Comparison of ENCODE assay signal across 12 mouse cellular contexts in genomic region chr5:75076326-75077050, GRCm38 (mm10). TPM values are rescaled to one million over a fixed set of nuclear protein-coding genes. Genes with fewer than 3 reads are reported as not detected.
DNase-seq lines count a peak whose midpoint lies in the region; ATAC-seq and TF ChIP-seq lines count a peak whose summit lies in the region.
"Had no signal": no experiment of that assay in that cellular context is flagged by ENCODE, and none has a peak within 500 bp of the region (broad histone marks: within the 10 kb centered on the region; RNA-seq: fewer than 3 reads in every experiment).

No protein-coding gene starts in this region.

- no peaks in the 10 kb centered on the region for H3K36me3 ChIP-seq in ES-Bruce4 (ENCODE audit: control insufficient read depth, insufficient read depth, low read length, poor library complexity, severe bottlenecking)
- H3K36me3 ChIP-seq in hindbrain, embryonic 10.5 days, result no peaks in the 10 kb centered on the region
- H3K36me3 ChIP-seq in midbrain, embryonic 14.5 days (ENCODE audit: control insufficient read depth, insufficient read depth, low read length), result no peaks in the 10 kb centered on the region

- ATAC-seq in midbrain, embryonic 14.5 days (ENCODE audit: low FRiP score, low TSS enrichment), result no peak
- ATAC-seq: Patski had no signal

- H3K4me2 ChIP-seq in midbrain, embryonic 14.5 days (ENCODE audit: low read length), result peak overlapping the region; percentile 43; the same call in 1 of the 2 replicates

- no peak for TF ChIP-seq EP300 in ES-Bruce4 (IDR thresholded peaks at IDR 0.05; ENCODE audit: insufficient read depth, low read depth, low read length)

- H3K9ac ChIP-seq in ES-Bruce4 (ENCODE audit: low read depth, poor library complexity, severe bottlenecking), result 0 out of 2 replicates have a peak overlapping the region, but pooled peaks have one; percentile 23
- no peak overlapping the region for H3K9ac ChIP-seq in midbrain, embryonic 14.5 days (replicated peaks; ENCODE audit: low read length)

- intact Hi-C loops in left cerebral cortex, postnatal 10 days (cut with DNase I), result no loop called here

- no peaks in the 10 kb centered on the region for H3K4me1 ChIP-seq in ES-Bruce4 (ENCODE audit: control insufficient read depth, insufficient read depth, low read length)
- H3K4me1 ChIP-seq in hindbrain, embryonic 10.5 days (replicated peaks), result peaks cover 44% of the 10 kb centered on the region
- peaks cover 6% of the 10 kb centered on the region; the same call in 1 of the 2 replicates for H3K4me1 ChIP-seq in midbrain, embryonic 14.5 days (ENCODE audit: control insufficient read depth, insufficient read depth, low read length)

- TF ChIP-seq POLR2A in ES-Bruce4 (IDR thresholded peaks at IDR 0.05; ENCODE audit: insufficient read depth, low read length), result no peak

- H3K4me3 ChIP-seq in ES-Bruce4 (ENCODE audit: low read depth, low read length), result peak overlapping the region; percentile 61
- peak overlapping the region; percentile 38 for H3K4me3 ChIP-seq in hindbrain, embryonic 10.5 days
- peak overlapping the region; percentile 21; the same call in 1 of the 2 replicates for H3K4me3 ChIP-seq in midbrain, embryonic 14.5 days (replicated peaks; ENCODE audit: low read depth, low read length)

- peak; percentile 33 for DNase-seq in R1 (ENCODE audit: low read depth, low spot score)
- peak; percentile 49 for DNase-seq in hindbrain, embryonic 10.5 days (ENCODE audit: low spot score)
- DNase-seq in midbrain, embryonic 14.5 days, result no peak
- DNase-seq in left cerebral cortex, postnatal 10 days (ENCODE audit: extremely low spot score in 1 of 2, low spot score in 2 of 2), result no peak
- DNase-seq in spleen, postnatal 14 days (ENCODE audit: low spot score in 2 of 2), result no peak
- no peak for DNase-seq in yolk sac, embryonic 10.5 days (ENCODE audit: low spot score)
- DNase-seq: left cerebral cortex, postnatal 4 days; right cerebral cortex, postnatal 14 days; thymus, postnatal 25 days had no signal

- peaks cover 36% of the 10 kb centered on the region for H3K27me3 ChIP-seq in ES-Bruce4 (ENCODE audit: control insufficient read depth, insufficient read depth, low read length, poor library complexity, severe bottlenecking)
- peaks cover 100% of the 10 kb centered on the region for H3K27me3 ChIP-seq in hindbrain, embryonic 10.5 days (ENCODE audit: insufficient read depth, poor library complexity, severe bottlenecking)
- peaks cover 98% of the 10 kb centered on the region for H3K27me3 ChIP-seq in midbrain, embryonic 14.5 days (ENCODE audit: control insufficient read depth, insufficient read depth, low read length)

- no peak for TF ChIP-seq CTCF in ES-Bruce4 (IDR thresholded peaks at IDR 0.05; ENCODE audit: low read depth, low read length)

- H3K9me3 ChIP-seq in ES-Bruce4 (replicated peaks; ENCODE audit: control insufficient read depth, insufficient read depth, low read length, poor library complexity, severe bottlenecking), result no peaks in the 10 kb centered on the region
- H3K9me3 ChIP-seq in hindbrain, embryonic 10.5 days, result no peaks in the 10 kb centered on the region
- H3K9me3 ChIP-seq in midbrain, embryonic 14.5 days (ENCODE audit: control insufficient read depth, low read length), result no peaks in the 10 kb centered on the region

- H3K27ac ChIP-seq in ES-Bruce4 (ENCODE audit: insufficient read depth, low read length), result no peak overlapping the region
- peak overlapping the region; percentile 29; the same call in 1 of the 2 replicates for H3K27ac ChIP-seq in hindbrain, embryonic 10.5 days
- H3K27ac ChIP-seq in midbrain, embryonic 14.5 days (replicated peaks; ENCODE audit: low read depth, low read length), result no peak overlapping the region
- H3K27ac ChIP-seq: macrophage had no signal

- under 1% methylated on average over 17 of the region's 17 CpGs for WGBS in hindbrain, embryonic 10.5 days
- WGBS in midbrain, embryonic 14.5 days, result 1% methylated on average over 17 of the region's 17 CpGs

RNA-seq across cellular contexts. Expression of gene Gsx2, which starts 1.1 kb away (rescaled TPM):
- not detected in 2 replicates for polyA plus RNA-seq in ES-Bruce4 (2011; ENCODE audit: insufficient read depth, insufficient read length, low read depth, missing spikeins)
- polyA plus RNA-seq in hindbrain, embryonic 10.5 days (2016; fragmentation: Nextera tagmentation; extraction: Ambion mirVana), result 0.67 and 5.9 TPM in 2 replicates
- not detected in 2 replicates for polyA plus RNA-seq in midbrain, embryonic 14.5 days (2014; fragmentation: Nextera tagmentation; extraction: Ambion mirVana)
- under 1 TPM; 0.19 to 0.34 TPM for total RNA-seq in left cerebral cortex, postnatal 10 days (2021)
- polyA plus RNA-seq: macrophage, Patski had no signal

RNA-seq across cellular contexts. Expression of gene Chic2, which starts 31.9 kb away (rescaled TPM):
- polyA plus RNA-seq in ES-Bruce4 (2011; ENCODE audit: insufficient read depth, insufficient read length, low read depth, missing spikeins), result 21.7 and 23.7 TPM in 2 replicates
- 33.3 and 38.7 TPM in 2 replicates for polyA plus RNA-seq in hindbrain, embryonic 10.5 days (2016; fragmentation: Nextera tagmentation; extraction: Ambion mirVana)
- 45.3 and 50.3 TPM in 2 replicates for polyA plus RNA-seq in midbrain, embryonic 14.5 days (2014; fragmentation: Nextera tagmentation; extraction: Ambion mirVana)
- 10 to 100 TPM; 21.6 to 22.5 TPM for total RNA-seq in left cerebral cortex, postnatal 10 days (2021)

Comparison
In these comparisons a context has a peak if more than half of its experiments do, and no peak if none do; other contexts are left out.
1. DNase-seq: peak in R1 (single experiment) and hindbrain, embryonic 10.5 days (single experiment); none in midbrain, embryonic 14.5 days (single experiment), left cerebral cortex, postnatal 10 days (0 of 2), spleen, postnatal 14 days (0 of 2) and yolk sac, embryonic 10.5 days (single experiment).
2. Peak in every context shown above with its lines, with median percentiles within 50 percentile points of each other: H3K4me3 ChIP-seq.